Mouse (Mus musculus) layer of hippocampus, adult 11-12 months (tissue): ENCODE results near the gene Sh3gl1.

Experiments
- DNase-seq: peaks from one replicate; pipeline ENCODE4 v3.0.0; 2022; ENCODE audit warnings: low spot score

Gene Sh3gl1

DNA sequence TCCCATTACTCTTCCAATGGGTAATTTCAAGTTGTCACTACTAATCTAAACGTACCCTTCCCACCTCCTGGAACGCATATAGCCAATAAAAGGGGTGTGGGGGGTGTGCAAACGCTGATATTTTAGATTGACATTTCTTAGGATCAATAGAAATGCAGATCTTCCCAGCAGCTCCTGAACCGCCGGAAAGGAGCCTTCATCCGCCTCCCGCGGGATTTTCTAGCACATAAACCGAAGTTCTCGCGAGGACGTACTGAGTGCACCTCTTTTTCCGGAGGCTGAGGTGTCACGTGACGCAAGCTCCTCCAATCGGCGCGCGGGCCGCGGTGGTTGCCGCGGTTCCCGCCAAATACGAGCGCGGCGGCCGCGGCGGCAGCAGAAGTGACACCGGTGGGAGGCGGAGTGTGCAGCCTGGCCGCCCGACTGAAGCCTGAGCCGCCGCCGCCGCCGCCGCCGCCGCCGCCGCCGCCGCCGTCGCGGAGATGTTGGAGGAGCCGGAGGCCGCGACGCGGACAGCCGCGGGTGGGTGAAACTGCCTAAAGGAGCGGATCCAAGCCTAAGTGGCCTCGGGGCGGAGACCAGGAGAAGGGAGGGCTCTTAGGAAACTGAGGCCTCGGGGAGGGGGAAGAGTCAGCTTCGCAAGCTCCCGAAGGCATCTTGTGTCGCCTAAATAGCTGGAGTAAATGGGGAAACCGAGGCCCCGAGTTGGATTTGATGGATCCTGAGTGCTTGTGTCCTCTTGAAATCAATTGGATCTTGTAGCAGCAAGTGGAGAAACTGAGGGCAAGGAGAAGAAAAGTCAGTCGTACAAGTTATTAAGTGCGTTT, 3.8 kb upstream of the Sh3gl1 start, which contains the start of gene Chaf1a:
Gene Chaf1a (plus strand): TSS at position 410 of the 827 bp plus-strand sequence.
- peak; percentile 97 for DNase-seq

DNA sequence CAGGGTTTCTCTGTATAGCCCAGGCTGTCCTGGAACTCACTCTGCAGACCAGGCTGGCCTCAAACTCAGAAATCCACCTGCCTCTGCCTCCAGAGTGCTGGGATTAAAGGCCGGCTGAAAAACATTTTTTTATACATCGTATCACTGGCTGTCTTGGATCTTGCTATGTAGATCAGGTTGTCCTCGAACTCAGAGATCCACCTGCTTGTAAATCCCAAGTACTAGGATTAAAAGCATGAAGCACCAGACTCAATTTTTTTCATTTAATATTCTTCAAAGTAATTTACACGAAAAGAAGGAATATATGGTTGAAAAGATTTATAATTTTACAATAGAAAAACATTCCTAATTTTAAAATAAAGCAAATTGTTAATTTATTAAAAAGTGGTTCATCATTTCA, 2.9 kb upstream of the Sh3gl1 start:
- DNase-seq, result no peak

GRCm38 (mm10) chr17:56038583-56039261, 2.3 kb upstream of the Sh3gl1 start:
- no peak for DNase-seq

GRCm38 (mm10) chr17:56036901-56037287, 459 bp upstream of the Sh3gl1 start:
- DNase-seq, result no peak

DNA sequence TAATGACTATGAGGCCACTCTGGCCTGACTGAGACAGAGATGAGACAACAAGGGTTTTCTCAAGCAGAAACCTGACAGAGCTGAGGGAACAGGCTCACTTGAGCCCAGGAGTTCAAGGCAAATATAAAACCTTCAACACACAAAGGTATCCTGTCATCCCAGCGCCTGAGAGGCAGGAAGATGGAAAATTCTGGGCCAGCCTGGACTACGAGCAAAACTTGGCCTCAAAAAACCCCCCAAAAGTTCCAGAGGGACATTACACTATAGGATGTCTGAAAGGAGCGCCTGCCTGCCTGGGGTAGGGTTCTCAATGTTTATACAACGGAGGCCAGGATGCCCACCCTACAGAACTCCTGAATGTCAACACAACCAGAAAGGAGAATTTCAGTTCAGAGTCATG, 1.2 kb downstream of the Sh3gl1 start:
- no peak for DNase-seq

DNA sequence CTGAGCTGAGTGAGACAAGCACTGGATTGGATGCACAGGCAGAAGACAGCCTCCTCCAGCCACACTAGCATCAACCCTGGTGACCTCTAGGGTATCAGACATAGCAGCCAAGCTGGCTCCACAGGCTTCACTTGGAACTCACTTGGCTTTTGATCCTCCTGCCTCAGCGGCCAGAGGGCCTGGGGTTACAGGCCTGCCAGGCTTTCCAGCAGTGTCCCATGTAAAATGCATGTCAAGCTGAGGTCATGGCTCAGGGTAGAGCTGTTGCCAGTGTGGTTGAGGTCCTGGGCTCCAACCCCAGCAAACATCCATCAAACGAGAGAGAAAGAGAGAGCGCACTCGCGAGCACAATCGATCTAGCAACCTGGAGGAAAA, 1.7 kb downstream of the Sh3gl1 start:
- no peak for DNase-seq

- no peak for DNase-seq
Measured at GRCm38 (mm10) chr17:56034040-56034725, 2.3 kb downstream of the Sh3gl1 start.

GRCm38 (mm10) chr17:56032831-56033230, 3.6 kb downstream of the Sh3gl1 start:
- no peak for DNase-seq

DNA sequence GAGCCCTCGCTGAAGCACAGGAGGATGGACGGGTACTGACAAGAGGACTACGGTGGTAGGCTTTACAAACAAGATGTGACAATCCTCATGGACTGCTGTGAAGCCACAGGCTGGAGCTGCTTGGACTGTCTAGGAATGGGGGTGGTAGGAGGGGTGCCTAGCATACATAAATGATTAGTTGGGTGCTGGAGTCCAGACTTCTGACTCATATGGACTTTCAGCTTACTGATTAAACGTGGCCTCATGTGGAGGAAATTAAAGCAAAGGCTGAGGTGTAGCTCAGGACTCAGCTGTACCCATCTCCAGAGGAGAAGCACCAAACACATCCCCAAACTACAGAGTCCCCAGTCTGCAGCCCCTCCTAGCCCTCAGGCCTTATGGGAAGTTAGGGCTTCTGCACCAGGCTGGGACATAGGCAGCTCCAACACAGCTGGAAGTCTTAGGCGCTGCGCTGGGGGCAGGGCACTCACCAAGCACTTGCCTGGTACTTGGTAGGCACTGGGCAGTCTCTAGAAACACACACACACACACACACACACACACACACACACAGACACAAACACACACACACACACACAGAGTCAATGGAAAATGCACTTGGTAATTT, 4.2 kb downstream of the Sh3gl1 start:
- DNase-seq, result no peak

- DNase-seq, result no peak
Measured at GRCm38 (mm10) chr17:56031431-56031830, 5.0 kb downstream of the Sh3gl1 start.

GRCm38 (mm10) chr17:56030919-56031318, 5.5 kb downstream of the Sh3gl1 start:
- no peak for DNase-seq

DNA sequence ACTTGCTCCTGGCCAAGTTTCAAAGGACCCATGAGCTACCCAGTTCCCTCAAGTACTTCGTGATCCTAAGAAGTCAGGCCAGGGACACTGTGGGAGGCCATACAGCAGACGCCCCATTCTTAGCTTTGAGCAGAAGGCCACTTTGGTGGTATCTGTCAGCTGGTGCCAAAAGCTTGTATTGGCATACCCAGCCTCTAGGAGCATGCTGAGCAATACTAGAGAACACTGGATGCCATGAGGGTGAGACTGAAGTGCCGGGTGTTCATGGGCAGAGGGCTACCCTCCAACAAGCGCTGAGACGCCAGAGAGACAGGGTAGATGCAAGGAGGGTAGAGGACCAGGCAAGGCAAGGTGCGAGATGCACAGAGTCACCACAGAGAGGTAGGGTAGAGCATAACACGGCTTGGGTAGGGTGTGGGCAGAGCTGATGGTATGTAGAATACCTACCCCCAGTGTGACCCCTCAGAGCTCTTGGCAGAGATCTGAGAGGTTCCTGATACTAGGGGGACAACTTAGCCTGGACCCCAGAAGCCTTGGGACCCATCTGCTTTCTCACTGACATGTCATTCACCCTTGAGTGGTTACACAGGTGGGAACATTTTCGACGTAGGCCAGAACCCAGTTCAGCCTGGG, 6.1 kb downstream of the Sh3gl1 start:
- no peak for DNase-seq

DNA sequence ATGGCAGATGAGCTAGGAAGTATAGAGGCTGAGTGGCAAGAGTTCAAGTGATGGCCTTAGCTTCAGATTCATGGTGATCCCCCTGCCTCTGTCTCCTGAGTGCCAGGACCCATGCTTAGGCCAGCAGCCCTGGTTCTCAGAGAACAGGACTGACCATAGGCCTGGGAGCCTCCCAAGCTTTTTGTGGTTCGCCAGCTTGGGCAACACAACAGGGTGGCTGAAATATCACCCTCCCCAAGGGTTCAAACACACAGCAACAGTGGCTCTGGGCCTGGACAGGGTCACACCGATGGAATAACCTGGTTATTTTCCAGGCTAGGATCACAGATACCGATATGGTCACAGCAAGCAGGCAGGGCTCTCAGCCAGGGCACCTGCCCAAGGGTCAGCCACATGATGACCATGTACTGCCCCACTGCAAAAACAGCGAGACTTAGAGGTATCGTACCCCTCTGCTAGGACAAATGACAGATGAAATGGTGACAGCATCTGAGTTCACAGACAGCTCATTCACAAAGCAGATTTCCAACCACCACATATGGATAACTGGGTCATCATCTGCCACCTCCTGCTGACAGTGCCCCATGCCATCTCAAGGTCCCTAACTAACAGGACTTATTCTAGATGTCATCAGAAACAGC, 8.5 kb downstream of the Sh3gl1 start:
- DNase-seq, result no peak

- DNase-seq, result no peak
Measured at GRCm38 (mm10) chr17:56026881-56027280, 9.6 kb downstream of the Sh3gl1 start.

- no peak for DNase-seq
Measured at GRCm38 (mm10) chr17:56026303-56026702, 10.1 kb downstream of the Sh3gl1 start.

- DNase-seq, result peak; percentile 4
Measured at GRCm38 (mm10) chr17:56024931-56025330, 11.5 kb downstream of the Sh3gl1 start.

- peak; percentile 4 for DNase-seq
Measured at GRCm38 (mm10) chr17:56024476-56024875, 12.0 kb downstream of the Sh3gl1 start.

- no peak for DNase-seq
Measured at GRCm38 (mm10) chr17:56023386-56023785, 13.0 kb downstream of the Sh3gl1 start.

DNA sequence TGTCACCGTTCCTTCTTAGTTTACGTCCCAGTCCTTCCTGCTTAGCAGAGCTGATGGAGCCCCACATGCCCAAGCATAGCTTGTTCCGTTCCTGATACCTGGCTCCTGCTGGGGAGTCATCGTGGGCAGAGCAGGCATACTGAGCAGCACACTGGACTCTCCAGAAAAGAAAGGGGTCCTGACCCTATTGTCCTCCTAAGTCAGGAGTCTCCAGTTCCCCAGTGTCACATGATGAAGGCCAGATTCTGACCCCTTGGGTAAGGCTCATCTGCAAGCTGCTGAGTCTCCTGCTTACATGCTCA, 13.5 kb downstream of the Sh3gl1 start:
- DNase-seq, result no peak

DNA sequence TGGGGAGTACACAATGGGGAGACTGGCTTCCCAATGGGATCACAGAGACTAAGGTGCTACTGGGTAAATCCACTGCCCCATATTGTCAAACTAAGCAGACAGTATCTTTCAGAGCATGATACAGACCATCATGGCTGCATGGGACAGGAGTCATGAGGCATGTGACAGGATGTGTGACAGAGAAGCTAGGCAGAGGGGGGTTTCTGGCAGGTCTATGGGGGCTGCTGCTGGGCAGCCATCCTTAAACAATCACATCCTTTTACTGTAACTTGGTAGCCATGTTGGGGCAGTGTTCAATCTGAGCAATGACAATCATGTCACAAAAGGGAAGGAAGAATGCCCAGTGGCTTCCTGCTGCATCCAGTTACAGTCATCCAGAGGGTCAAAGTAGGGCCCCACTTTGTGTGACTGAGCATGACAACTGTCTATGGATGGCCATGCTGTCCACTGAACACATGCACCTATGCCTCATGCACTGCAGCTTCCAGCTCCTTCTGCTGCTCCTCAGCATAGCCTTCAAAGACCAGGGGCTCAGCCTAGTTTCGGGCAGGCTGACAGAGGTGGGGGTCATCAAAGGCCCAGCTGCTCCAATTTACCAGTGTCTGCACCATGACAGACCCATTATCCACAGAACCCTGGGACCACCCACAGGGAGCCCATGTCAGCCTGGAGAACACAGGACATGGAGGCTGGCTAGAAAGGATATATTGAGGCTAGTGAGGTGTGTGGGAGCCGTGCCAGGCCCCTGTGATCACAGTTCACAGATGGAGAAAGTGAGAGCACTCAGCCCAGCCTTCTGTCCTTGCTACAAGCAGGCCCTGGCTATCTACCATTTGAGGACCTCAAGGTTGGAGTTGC, 14.1 kb downstream of the Sh3gl1 start:
- no peak for DNase-seq
